30 mouse cellular contexts compared by ENCODE assay signal in genomic region chr9:43987957-43988356, GRCm38 (mm10). TPM values are rescaled to one million over a fixed set of nuclear protein-coding genes. Genes with fewer than 3 reads are reported as not detected.
DNase-seq lines count a peak whose midpoint lies in the region; ATAC-seq lines count a peak whose summit lies in the region.
"Had no signal": no experiment of that assay in that cellular context is flagged by ENCODE, and none has a peak within 500 bp of the region (broad histone marks: within the 10 kb centered on the region; RNA-seq: fewer than 3 reads in every experiment).

No protein-coding gene starts in this region.

- H3K27me3 ChIP-seq in limb, embryonic 13.5 days, result no peaks in the 10 kb centered on the region
- 0 out of 2 replicates have a peak, but pooled peaks cover 6% of the 10 kb centered on the region for H3K27me3 ChIP-seq in limb, embryonic 10.5 days (ENCODE audit: low read depth, poor library complexity, severe bottlenecking)
- H3K27me3 ChIP-seq in limb, embryonic 15.5 days, result no peaks in the 10 kb centered on the region
- H3K27me3 ChIP-seq: hindbrain, embryonic 15.5 days; liver, embryonic 13.5 days; midbrain, embryonic 13.5 days; stomach, embryonic 15.5 days had no signal

- no peaks in the 10 kb centered on the region for H3K9me3 ChIP-seq in limb, embryonic 13.5 days
- no peaks in the 10 kb centered on the region for H3K9me3 ChIP-seq in limb, embryonic 10.5 days (replicated peaks)
- no peaks in the 10 kb centered on the region for H3K9me3 ChIP-seq in limb, embryonic 15.5 days
- H3K9me3 ChIP-seq: G1E; hindbrain, embryonic 10.5 days; hindbrain, embryonic 15.5 days; liver, embryonic 13.5 days; midbrain, embryonic 13.5 days; neural tube, embryonic 15.5 days; stomach, embryonic 15.5 days had no signal

- H3K4me1 ChIP-seq in limb, embryonic 13.5 days, result peaks cover 26% of the 10 kb centered on the region
- peaks cover 42% of the 10 kb centered on the region for H3K4me1 ChIP-seq in limb, embryonic 10.5 days
- peaks cover 21% of the 10 kb centered on the region for H3K4me1 ChIP-seq in limb, embryonic 15.5 days
- H3K4me1 ChIP-seq: liver, embryonic 13.5 days had no signal

- WGBS in limb, embryonic 13.5 days, result 84% methylated on average over 6 of the region's 6 CpGs
- WGBS in limb, embryonic 10.5 days, result 89% methylated on average over 6 of the region's 6 CpGs
- 71% methylated on average over 6 of the region's 6 CpGs for whole genome bisulfite sequencing in limb, embryonic 15.5 days

- H3K4me2 ChIP-seq in limb, embryonic 13.5 days (replicated peaks), result no peak overlapping the region
- no peak overlapping the region for H3K4me2 ChIP-seq in limb, embryonic 15.5 days
- H3K4me2 ChIP-seq: hindbrain, embryonic 15.5 days; liver, embryonic 13.5 days; midbrain, embryonic 13.5 days; neural tube, embryonic 15.5 days; stomach, embryonic 15.5 days had no signal

- no peak for DNase-seq in limb, embryonic 10.5 days (ENCODE audit: low spot score)
- DNase-seq in CD4-positive, CD25-positive, alpha-beta regulatory T cell, adult 2 months (ENCODE audit: low read depth, low spot score), result peak; percentile 43
- DNase-seq in cerebellum, postnatal 14 days, result no peak
- no peak for DNase-seq in layer of hippocampus, adult 18-20 months (ENCODE audit: low spot score in 2 of 2)
- DNase-seq: adrenal gland, postnatal 14 days; cerebellum, adult 11-12 months; cerebellum, adult 9-11 months; heart, postnatal 14 days; kidney, adult 8-10 months; kidney, postnatal 10 days; liver, embryonic 13.5 days; lung, adult 18-20 months; lung, postnatal 4 days; retina, postnatal 1 day; right cerebral cortex, postnatal 14 days had no signal

- H3K4me3 ChIP-seq in limb, embryonic 13.5 days, result no peak overlapping the region
- no peak overlapping the region for H3K4me3 ChIP-seq in limb, embryonic 10.5 days
- no peak overlapping the region for H3K4me3 ChIP-seq in limb, embryonic 15.5 days
- H3K4me3 ChIP-seq: hindbrain, embryonic 10.5 days; hindbrain, embryonic 15.5 days; left cerebral cortex, adult 2 months; liver, embryonic 13.5 days; megakaryocyte, embryonic 14.5 days; midbrain, embryonic 13.5 days; neural tube, embryonic 15.5 days; stomach, embryonic 15.5 days had no signal

- H3K9ac ChIP-seq in limb, embryonic 13.5 days, result no peak overlapping the region
- no peak overlapping the region for H3K9ac ChIP-seq in limb, embryonic 15.5 days
- H3K9ac ChIP-seq: hindbrain, embryonic 15.5 days; liver, embryonic 13.5 days; midbrain, embryonic 13.5 days; neural tube, embryonic 15.5 days; stomach, embryonic 15.5 days had no signal

- H3K27ac ChIP-seq in limb, embryonic 13.5 days, result peak overlapping the region; percentile 56; the same call in 1 of the 2 replicates
- no peak overlapping the region; the same call in 1 of the 2 replicates for H3K27ac ChIP-seq in limb, embryonic 10.5 days
- H3K27ac ChIP-seq in limb, embryonic 15.5 days, result peak overlapping the region; percentile 74
- H3K27ac ChIP-seq: hindbrain, embryonic 15.5 days; left cerebral cortex, adult 2 months; liver, embryonic 13.5 days; midbrain, embryonic 13.5 days; neural tube, embryonic 15.5 days; stomach, embryonic 15.5 days had no signal

- no peaks in the 10 kb centered on the region for H3K36me3 ChIP-seq in limb, embryonic 13.5 days
- no peaks in the 10 kb centered on the region for H3K36me3 ChIP-seq in limb, embryonic 10.5 days
- H3K36me3 ChIP-seq in limb, embryonic 15.5 days, result no peaks in the 10 kb centered on the region
- H3K36me3 ChIP-seq: G1E; hindbrain, embryonic 10.5 days; hindbrain, embryonic 15.5 days; liver, embryonic 13.5 days; midbrain, embryonic 13.5 days; neural tube, embryonic 15.5 days; stomach, embryonic 15.5 days had no signal

- ATAC-seq in limb, embryonic 13.5 days (ENCODE audit: low FRiP score, low read depth), result no peak
- ATAC-seq in activated CD4-positive, CD25-positive, alpha-beta regulatory T cell, adult 4 months, result peak; percentile 58
- ATAC-seq in limb, embryonic 15.5 days (ENCODE audit: insufficient number of reproducible peaks, low FRiP score, low TSS enrichment, low read depth), result no peak
- ATAC-seq: forebrain, embryonic 16.5 days; intestine, embryonic 16.5 days; lung, postnatal 0 days; midbrain, embryonic 13.5 days had no signal

RNA-seq across cellular contexts. Expression of gene Thy1, which starts 55.2 kb away (rescaled TPM):
- polyA plus RNA-seq in limb, embryonic 13.5 days (2015; fragmentation: Nextera tagmentation; extraction: Ambion mirVana), result 3.4 and 5.1 TPM in 2 replicates
- 0.21 TPM in 1 of 2 replicates, not detected in the other for polyA plus RNA-seq in limb, embryonic 10.5 days (2016; fragmentation: Nextera tagmentation; extraction: Ambion mirVana)
- 100 to 1,000 TPM; 218 to 257 TPM for polyA plus RNA-seq in activated CD4-positive, CD25-positive, alpha-beta regulatory T cell, adult 4 months (2017; shearing (Covaris generic))
- polyA plus RNA-seq in limb, embryonic 15.5 days (2015; fragmentation: Nextera tagmentation; extraction: Ambion mirVana), result 14.0 and 18.8 TPM in 2 replicates
- 100 to 1,000 TPM; 880 to 892 TPM for total RNA-seq in layer of hippocampus, adult 18-20 months (2021)
- total RNA-seq: CH12.LX, G1E had no signal
- polyA plus RNA-seq: G1E had no signal

Comparison
In these comparisons a context has a peak if more than half of its experiments do, and no peak if none do; other contexts are left out.
1. RNA of gene Thy1, which starts 55.2 kb away (polyA plus RNA-seq): 218 to 257 TPM in activated CD4-positive, CD25-positive, alpha-beta regulatory T cell, adult 4 months; 14.0 to 18.8 TPM in limb, embryonic 15.5 days, 3.4 to 5.1 TPM in limb, embryonic 13.5 days and 0.21 TPM in limb, embryonic 10.5 days; every median in the first group is over 10 times any median in the second.